Mouse (Mus musculus) heart, adult 8-10 months (tissue): ENCODE measurements around the gene Cmbl. TPM values are rescaled to one million over a fixed set of nuclear protein-coding genes. Genes with fewer than 3 reads are reported as not detected.

ENCODE experiments used
- DNase-seq: peaks from one replicate; pipeline ENCODE4 v3.0.0; 2022; ENCODE audit warnings: low spot score
- total RNA-seq, 4 experiments: library from RNA; stranded (reverse); gene quantifications; 2 replicates each; pipeline ENCODE4 v1.2.4; 2022

The Cmbl gene
- total RNA-seq, 4 experiments from 2014 or later, result 31.4 to 42.1 (median 34.4) TPM

- DNase-seq, result no peak
These were observed 54.3 kb downstream of the Cmbl start for GRCm38 (mm10) chr15:31619521-31619920.

- DNase-seq, result no peak
These were observed 62.3 kb downstream of the Cmbl start for GRCm38 (mm10) chr15:31627277-31628154.

DNA sequence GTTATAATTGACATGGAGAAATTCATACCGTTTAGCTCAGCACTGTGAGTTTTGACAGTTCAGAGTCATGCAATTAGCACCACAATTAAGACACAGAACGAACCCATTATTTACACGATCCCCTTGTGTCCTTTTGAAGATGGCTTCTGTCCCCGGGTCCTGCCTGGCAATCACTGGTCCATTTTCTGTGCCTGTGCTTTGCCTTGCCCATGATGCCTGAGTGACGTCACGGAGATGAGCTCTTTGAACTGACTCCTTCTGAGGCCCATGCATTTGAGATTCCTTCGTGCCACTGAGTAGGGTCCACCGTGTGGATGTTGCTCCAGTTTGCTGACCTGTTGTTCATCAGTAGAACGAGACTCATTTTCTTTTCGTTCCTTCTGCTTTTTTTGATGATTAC is 63.0 kb downstream of the Cmbl start:
- DNase-seq, result no peak

DNA sequence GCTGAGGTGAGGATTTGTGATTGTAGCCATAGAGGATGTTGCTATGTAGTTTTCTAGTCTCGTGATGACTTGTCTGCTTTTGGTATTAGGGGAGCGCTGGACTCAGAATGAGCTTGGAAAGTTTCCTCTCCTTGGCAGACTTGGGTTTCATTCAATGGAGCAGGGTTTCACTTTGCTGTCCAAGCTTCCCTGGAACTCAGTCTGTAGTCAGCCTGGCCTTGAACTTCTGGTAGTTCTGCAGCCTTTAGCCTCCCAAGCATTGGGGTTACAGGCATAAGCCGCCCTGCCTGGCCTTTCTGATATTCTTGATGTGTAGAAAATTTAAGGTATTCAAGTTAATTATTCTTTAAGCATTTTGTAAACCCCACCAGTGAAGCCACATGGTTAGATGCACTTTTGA is 64.4 kb downstream of the Cmbl start:
- no peak for DNase-seq

- no peak for DNase-seq
These were observed 66.2 kb downstream of the Cmbl start for GRCm38 (mm10) chr15:31631396-31631858.

DNA sequence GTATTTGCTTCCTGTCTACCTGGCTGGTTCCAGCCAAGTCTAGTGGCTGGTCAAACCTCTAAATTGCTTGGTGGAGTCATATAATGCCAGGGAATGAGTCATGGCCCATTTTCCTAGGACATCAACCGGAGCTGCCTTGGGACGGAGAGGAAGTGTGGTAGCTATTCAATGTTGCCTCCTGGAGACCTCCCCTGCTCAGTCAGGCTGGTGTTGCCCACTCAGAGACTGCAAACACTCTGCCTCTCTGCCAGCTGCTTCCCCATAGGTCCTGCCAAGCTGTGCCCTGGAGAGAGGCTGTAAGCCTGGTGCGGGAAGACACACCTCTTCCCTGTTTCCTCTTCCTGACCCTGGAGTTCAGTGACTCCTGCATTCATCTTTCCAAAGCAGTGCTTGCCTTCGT is 67.3 kb downstream of the Cmbl start:
- no peak for DNase-seq

GRCm38 (mm10) chr15:31634582-31634981 is 69.4 kb downstream of the Cmbl start:
- DNase-seq, result no peak

- no peak for DNase-seq
These were observed 71.0 kb downstream of the Cmbl start for GRCm38 (mm10) chr15:31636091-31636595.

Other genes with a start within 250 kb of the Cmbl start
- 10 to 100 TPM; 26.4 to 31.4 (median 29.1) TPM for gene Ankrd33b, start 197.7 kb upstream of the Cmbl start, total RNA-seq
- gene Ropn1l, start 111.7 kb upstream of the Cmbl start, total RNA-seq, result under 1 TPM in 2 of 4 experiments, not detected in 2; 0.28 to 0.57 TPM
- gene March6, start 34.3 kb upstream of the Cmbl start, total RNA-seq, result 100 to 1,000 TPM; 112 to 123 (median 116) TPM
- 100 to 1,000 TPM; 123 to 130 (median 127) TPM for gene Cct5, start 36.4 kb downstream of the Cmbl start, total RNA-seq
- gene Fam173b, start 36.5 kb downstream of the Cmbl start, total RNA-seq, result 10 to 100 TPM; 17.2 to 22.2 (median 20.3) TPM